15 mouse cellular contexts compared by ENCODE assay signal in the genomic region with DNA sequence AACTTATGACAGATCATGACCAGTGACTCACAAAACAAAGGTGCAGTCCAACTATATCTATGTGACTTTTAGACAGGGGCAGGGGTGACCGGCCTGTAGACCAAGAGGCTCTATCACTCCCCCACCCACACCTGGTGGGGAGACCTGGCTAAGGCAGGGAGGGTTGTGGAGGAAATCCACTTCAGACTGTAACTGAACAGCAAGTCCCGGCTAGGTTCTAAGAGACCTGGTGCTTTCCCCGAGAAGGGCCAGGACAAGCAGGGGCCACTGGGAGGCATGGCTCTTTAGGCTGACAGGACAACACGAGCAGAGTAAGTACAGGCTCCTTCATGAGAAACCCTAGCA. TPM values are rescaled to one million over a fixed set of nuclear protein-coding genes. Genes with fewer than 3 reads are reported as not detected.
DNase-seq lines count a peak whose midpoint lies in the region; ATAC-seq and TF ChIP-seq lines count a peak whose summit lies in the region.
"Had no signal": no experiment of that assay in that cellular context is flagged by ENCODE, and none has a peak within 500 bp of the region (broad histone marks: within the 10 kb centered on the region; RNA-seq: fewer than 3 reads in every experiment).

No protein-coding gene starts in this region.

- peaks cover 77% of the 10 kb centered on the region for H3K4me1 ChIP-seq in heart, embryonic 12.5 days (replicated peaks)
- H3K4me1 ChIP-seq in intestine, embryonic 14.5 days (replicated peaks; ENCODE audit: control insufficient read depth, insufficient read depth, low read length) = peaks cover 39% of the 10 kb centered on the region

- intact Hi-C loops in left cerebral cortex, postnatal 4 days (cut with DNase I) = no loop called here

- DNase-seq in heart, adult 9 months (ENCODE audit: low spot score in 2 of 2) = no peak
- DNase-seq in layer of hippocampus, adult 2 months (ENCODE audit: low spot score in 2 of 2) = no peak
- no peak for DNase-seq in layer of hippocampus, postnatal 36 days
- DNase-seq in intestine, embryonic 14.5 days (ENCODE audit: low spot score) = no peak
- no peak for DNase-seq in left cerebral cortex, postnatal 4 days
- DNase-seq in right cerebral cortex, postnatal 36 days (ENCODE audit: low spot score in 2 of 2) = no peak
- DNase-seq: cerebellum, postnatal 10 days; gastrocnemius, postnatal 25 days; thymus, postnatal 4 days had no signal

- H3K27ac ChIP-seq in heart, embryonic 12.5 days (ENCODE audit: poor library complexity, severe bottlenecking) = peak overlapping the region; percentile 61; the same call in 1 of the 2 replicates
- peak overlapping the region; percentile 10; the same call in 1 of the 2 replicates for H3K27ac ChIP-seq in layer of hippocampus, adult 2 months
- peak overlapping the region; percentile 65; the same call in 1 of the 2 replicates for H3K27ac ChIP-seq in intestine, embryonic 14.5 days (ENCODE audit: low read depth)
- H3K27ac ChIP-seq: liver, embryonic 14.5 days; midbrain, embryonic 12.5 days had no signal

- no peak overlapping the region for H3K4me2 ChIP-seq in heart, embryonic 12.5 days
- H3K4me2 ChIP-seq in intestine, embryonic 14.5 days (ENCODE audit: low read length) = no peak overlapping the region
- peak overlapping the region; percentile 84 for H3K4me2 ChIP-seq in myocyte (ENCODE audit: low read depth)
- H3K4me2 ChIP-seq: embryonic facial prominence, embryonic 13.5 days; midbrain, embryonic 12.5 days had no signal

- TF ChIP-seq POLR2A in myocyte (IDR thresholded peaks at IDR 0.05; ENCODE audit: insufficient read length, low read depth) = no peak

- H3K9ac ChIP-seq in heart, embryonic 12.5 days = no peak overlapping the region
- no peak overlapping the region for H3K9ac ChIP-seq in intestine, embryonic 14.5 days (ENCODE audit: low read length)
- H3K9ac ChIP-seq: liver, embryonic 14.5 days; midbrain, embryonic 12.5 days had no signal

- 65% methylated on average over 4 of the region's 4 CpGs for WGBS in heart, embryonic 12.5 days
- 82% methylated on average over 4 of the region's 4 CpGs for WGBS in intestine, embryonic 14.5 days

- no peaks in the 10 kb centered on the region for H3K9me3 ChIP-seq in heart, embryonic 12.5 days (replicated peaks)
- no peaks in the 10 kb centered on the region for H3K9me3 ChIP-seq in intestine, embryonic 14.5 days (ENCODE audit: control insufficient read depth, low read length)
- H3K9me3 ChIP-seq: embryonic facial prominence, embryonic 13.5 days; midbrain, embryonic 12.5 days had no signal

- no peak for TF ChIP-seq CTCF in layer of hippocampus, adult 2 months (conservative IDR thresholded peaks at IDR 0.05)

- no peaks in the 10 kb centered on the region for H3K27me3 ChIP-seq in heart, embryonic 12.5 days (replicated peaks)
- no peaks in the 10 kb centered on the region for H3K27me3 ChIP-seq in intestine, embryonic 14.5 days (replicated peaks; ENCODE audit: control insufficient read depth, insufficient read depth, low read length)
- H3K27me3 ChIP-seq in myocyte (ENCODE audit: control insufficient read depth, insufficient read depth, insufficient read length) = no peaks in the 10 kb centered on the region
- H3K27me3 ChIP-seq: embryonic facial prominence, embryonic 13.5 days; midbrain, embryonic 12.5 days had no signal

- no peak overlapping the region for H3ac ChIP-seq in myocyte (ENCODE audit: control insufficient read depth, insufficient read length)

- no peak overlapping the region for H3K4me3 ChIP-seq in heart, embryonic 12.5 days
- H3K4me3 ChIP-seq in layer of hippocampus, adult 2 months = no peak overlapping the region
- H3K4me3 ChIP-seq in intestine, embryonic 14.5 days (ENCODE audit: low read depth, low read length) = no peak overlapping the region
- no peak overlapping the region for H3K4me3 ChIP-seq in myocyte
- H3K4me3 ChIP-seq: embryonic facial prominence, embryonic 13.5 days; midbrain, embryonic 12.5 days had no signal

- no peak for ATAC-seq in heart, embryonic 12.5 days (ENCODE audit: insufficient number of reproducible peaks, low FRiP score)
- ATAC-seq in intestine, embryonic 14.5 days (replicated peaks; ENCODE audit: low FRiP score, low TSS enrichment, low read depth) = peak; percentile 65; the same call in 1 of the 2 replicates
- ATAC-seq: forebrain, embryonic 16.5 days had no signal

- peaks cover 96% of the 10 kb centered on the region for H3K79me2 ChIP-seq in myocyte (ENCODE audit: control insufficient read depth, insufficient read depth)

- peaks cover 20% of the 10 kb centered on the region for H3K36me3 ChIP-seq in heart, embryonic 12.5 days
- peaks cover 20% of the 10 kb centered on the region; the same call in 1 of the 2 replicates for H3K36me3 ChIP-seq in intestine, embryonic 14.5 days (ENCODE audit: control insufficient read depth, insufficient read depth, low read length)
- no peaks in the 10 kb centered on the region for H3K36me3 ChIP-seq in myocyte (ENCODE audit: control insufficient read depth, insufficient read depth)

TF ChIP-seq in myocyte, 11 proteins besides CTCF, POLR2A, EP300 and RAD21:
- no peak for TF ChIP-seq MYOD1 (IDR thresholded peaks at IDR 0.05; ENCODE audit: control insufficient read depth in 1 of 3, insufficient read length in 2 of 3, low read depth in 2 of 3)
- TF ChIP-seq MAX (IDR thresholded peaks at IDR 0.05; ENCODE audit: low read depth) = no peak
- TF ChIP-seq USF1 (IDR thresholded peaks at IDR 0.05; ENCODE audit: low read depth) = no peak
- no peak for TF ChIP-seq POLR2AphosphoS2 (IDR thresholded peaks at IDR 0.05; ENCODE audit: insufficient read length, low read depth)
- no peak for TF ChIP-seq MYOG (IDR thresholded peaks at IDR 0.05; ENCODE audit: control insufficient read depth in 1 of 3, insufficient read depth in 1 of 3, insufficient read length in 2 of 3, low read depth in 2 of 3)
- TF ChIP-seq TCF12 (IDR thresholded peaks at IDR 0.05; ENCODE audit: insufficient read depth, poor library complexity, severe bottlenecking) = no peak
- TF ChIP-seq E2F4 (IDR thresholded peaks at IDR 0.05; ENCODE audit: insufficient read depth) = no peak
- no peak for TF ChIP-seq TCF3 (IDR thresholded peaks at IDR 0.05; ENCODE audit: insufficient read length, low read depth)

RNA-seq across cellular contexts. Expression of a gene that starts 30.5 kb away (rescaled TPM):
- 317 and 318 TPM in 2 replicates for polyA plus RNA-seq in heart, embryonic 12.5 days (2016; fragmentation: Nextera tagmentation; extraction: Ambion mirVana)
- total RNA-seq in layer of hippocampus, adult 2 months (2021) = 100 to 1,000 TPM; 131 to 134 TPM
- total RNA-seq in layer of hippocampus, postnatal 36 days (2021) = 100 to 1,000 TPM; 121 to 130 TPM
- 298 and 300 TPM in 2 replicates for polyA plus RNA-seq in intestine, embryonic 14.5 days (2014; fragmentation: Nextera tagmentation; extraction: Ambion mirVana)
- polyA plus RNA-seq in myocyte (2012; fragmentation: generic; extraction: Trizol) = 270 TPM
- 100 to 1,000 TPM; 129 to 134 TPM for total RNA-seq in left cerebral cortex, postnatal 4 days (2021)

RNA-seq across cellular contexts. Expression of a gene that starts 50.0 kb away (rescaled TPM):
- polyA plus RNA-seq in heart, embryonic 12.5 days (2016; fragmentation: Nextera tagmentation; extraction: Ambion mirVana) = 254 and 255 TPM in 2 replicates
- 100 to 1,000 TPM; 198 to 202 TPM for total RNA-seq in layer of hippocampus, adult 2 months (2021)
- 100 to 1,000 TPM; 190 to 196 TPM for total RNA-seq in layer of hippocampus, postnatal 36 days (2021)
- polyA plus RNA-seq in intestine, embryonic 14.5 days (2014; fragmentation: Nextera tagmentation; extraction: Ambion mirVana) = 444 and 452 TPM in 2 replicates
- 335 TPM for polyA plus RNA-seq in myocyte (2012; fragmentation: generic; extraction: Trizol)
- 100 to 1,000 TPM; 212 to 213 TPM for total RNA-seq in left cerebral cortex, postnatal 4 days (2021)

RNA-seq across cellular contexts. Expression of a gene that starts 50.2 kb away (rescaled TPM):
- polyA plus RNA-seq in heart, embryonic 12.5 days (2016; fragmentation: Nextera tagmentation; extraction: Ambion mirVana) = 5.8 and 6.5 TPM in 2 replicates
- 1 to 10 TPM in 1 of 2 experiments, under 1 TPM in 1; 0.90 to 1.8 TPM for total RNA-seq in layer of hippocampus, adult 2 months (2021)
- total RNA-seq in layer of hippocampus, postnatal 36 days (2021) = 1 to 10 TPM; 1.7 to 1.9 TPM
- polyA plus RNA-seq in intestine, embryonic 14.5 days (2014; fragmentation: Nextera tagmentation; extraction: Ambion mirVana) = 10.0 and 11.6 TPM in 2 replicates
- polyA plus RNA-seq in myocyte (2012; fragmentation: generic; extraction: Trizol) = 0.18 TPM
- 10 to 100 TPM; 12.9 to 14.7 TPM for total RNA-seq in left cerebral cortex, postnatal 4 days (2021)

RNA-seq across cellular contexts. Expression of a gene that starts 50.4 kb away (rescaled TPM):
- polyA plus RNA-seq in heart, embryonic 12.5 days (2016; fragmentation: Nextera tagmentation; extraction: Ambion mirVana) = 0.17 and 0.27 TPM in 2 replicates
- total RNA-seq in layer of hippocampus, adult 2 months (2021) = under 1 TPM; 0.15 to 0.29 TPM
- under 1 TPM; 0.22 to 0.35 TPM for total RNA-seq in layer of hippocampus, postnatal 36 days (2021)
- polyA plus RNA-seq in intestine, embryonic 14.5 days (2014; fragmentation: Nextera tagmentation; extraction: Ambion mirVana) = 0.23 and 0.44 TPM in 2 replicates
- polyA plus RNA-seq in myocyte (2012; fragmentation: generic; extraction: Trizol) = 0.24 TPM
- under 1 TPM; 0.18 to 0.52 TPM for total RNA-seq in left cerebral cortex, postnatal 4 days (2021)

Comparison
In these comparisons a context has a peak if more than half of its experiments do, and no peak if none do; other contexts are left out.
1. H3K27ac ChIP-seq: peak in every context shown above with its lines; median percentile 65 in intestine, embryonic 14.5 days; 61 in heart, embryonic 12.5 days; 10 in layer of hippocampus, adult 2 months.
2. RNA of a gene that starts 50.2 kb away (total RNA-seq): 12.9 to 14.7 TPM in left cerebral cortex, postnatal 4 days; 1.7 to 1.9 TPM in layer of hippocampus, postnatal 36 days and 0.90 to 1.8 TPM in layer of hippocampus, adult 2 months; every median in the first group is over 4 times any median in the second.